Mouse (Mus musculus): ENCODE measurements around the gene Xylt2. TPM values are rescaled to one million over a fixed set of nuclear protein-coding genes. Genes with fewer than 3 reads are reported as not detected.
A peak's percentile ranks its signal among the peaks of the same experiment; 100 is the strongest.

Gene Xylt2
- polyA plus RNA-seq, 1 experiment from 2014 or later = 11.6 TPM

DNA sequence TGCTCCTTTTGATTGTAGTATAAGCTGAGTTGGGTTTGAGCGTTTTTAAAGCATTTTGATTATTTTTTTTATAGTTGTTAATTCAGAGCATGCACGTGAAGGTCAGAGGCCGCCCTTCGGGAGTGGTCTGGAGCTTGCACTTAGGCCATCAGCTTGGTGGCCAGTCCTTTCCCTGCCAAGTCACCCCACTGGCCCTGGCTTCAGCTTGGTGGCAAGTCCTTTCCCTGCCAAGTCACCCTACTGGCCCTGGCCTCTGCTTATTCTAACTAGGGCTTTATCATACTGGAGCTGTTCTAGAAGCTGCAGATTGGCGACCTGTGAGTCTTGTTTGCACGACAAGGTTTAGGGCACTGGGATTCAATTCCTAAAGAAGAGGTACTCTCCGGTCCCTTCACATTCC, 5.1 kb upstream of the Xylt2 start:
- WGBS = 82% methylated on average over 7 of the region's 7 CpGs
- Histone ChIP-seq H3K9me3 (ENCODE audit: control insufficient read depth, low read length) (no peaks in the 10 kb centered on the region), H3K9ac (replicated peaks; ENCODE audit: low read depth, low read length) (no peak overlapping the region), H3K4me2 (ENCODE audit: low read depth, low read length) (no peak overlapping the region), H3K4me1 (ENCODE audit: control insufficient read depth, insufficient read depth, low read length) (no peaks in the 10 kb centered on the region), H3K36me3 (ENCODE audit: control insufficient read depth, insufficient read depth, low read length) (no peaks in the 10 kb centered on the region), H3K4me3 (ENCODE audit: low read depth, low read length) (no peak overlapping the region), H3K27ac (ENCODE audit: low read depth, low read length) (no peak overlapping the region), H3K27me3 (ENCODE audit: control insufficient read depth, insufficient read depth, low read length) (no peaks in the 10 kb centered on the region)
- ATAC-seq (ENCODE audit: low read depth) = no peak

DNA sequence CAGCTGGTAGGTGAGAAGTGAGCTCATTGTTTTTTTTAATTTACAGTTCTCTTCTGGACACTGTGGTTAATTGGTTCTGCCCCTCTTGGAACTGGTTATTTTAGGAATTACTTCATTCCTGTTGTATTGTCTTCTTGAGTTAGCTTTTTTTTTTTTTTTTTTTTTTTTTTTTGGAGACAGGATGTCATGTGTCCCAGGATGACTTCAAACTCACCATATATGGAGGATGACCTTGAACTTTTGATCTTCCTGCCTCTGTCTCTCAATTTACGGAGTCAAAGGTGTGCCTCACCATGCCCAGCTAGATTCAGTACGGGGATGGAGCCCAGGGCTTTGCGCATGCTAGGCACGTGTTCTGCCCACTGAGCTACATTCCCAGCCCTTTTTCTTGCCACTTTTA, 4.3 kb upstream of the Xylt2 start:
- H3K27ac ChIP-seq (ENCODE audit: low read depth, low read length) = no peak overlapping the region
- H3K27me3 ChIP-seq (ENCODE audit: control insufficient read depth, insufficient read depth, low read length) = no peaks in the 10 kb centered on the region
- no peak overlapping the region for H3K4me2 ChIP-seq (ENCODE audit: low read depth, low read length)
- H3K4me1 ChIP-seq (ENCODE audit: control insufficient read depth, insufficient read depth, low read length) = peaks cover under 1% of the 10 kb centered on the region
- H3K4me3 ChIP-seq (ENCODE audit: low read depth, low read length) = no peak overlapping the region
- no peak for ATAC-seq (ENCODE audit: low read depth)
- H3K36me3 ChIP-seq (ENCODE audit: control insufficient read depth, insufficient read depth, low read length) = no peaks in the 10 kb centered on the region
- no peaks in the 10 kb centered on the region for H3K9me3 ChIP-seq (ENCODE audit: control insufficient read depth, low read length)
- no peak overlapping the region for H3K9ac ChIP-seq (replicated peaks; ENCODE audit: low read depth, low read length)
- 93% methylated on average over 4 of the region's 4 CpGs for WGBS

DNA sequence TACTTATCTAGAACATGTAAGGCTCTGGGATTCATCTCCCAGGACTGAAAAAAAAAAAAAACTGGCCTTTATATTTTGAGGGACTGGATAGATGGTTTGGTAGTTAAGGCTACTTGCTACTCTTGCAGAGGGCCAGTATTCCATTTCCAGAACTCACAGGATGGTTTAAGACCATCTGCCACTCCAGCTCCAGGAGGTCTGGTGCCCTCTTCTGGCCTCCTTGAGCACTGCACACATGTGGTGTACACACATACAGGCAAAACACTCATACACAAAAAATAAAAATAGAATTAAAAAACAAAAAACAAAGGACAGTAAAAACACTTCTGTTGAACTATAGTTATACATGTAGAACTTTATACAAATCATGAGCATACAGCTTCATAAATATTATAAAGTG, 3.3 kb upstream of the Xylt2 start:
- H3K9ac ChIP-seq (replicated peaks; ENCODE audit: low read depth, low read length) = no peak overlapping the region
- no peaks in the 10 kb centered on the region for H3K27me3 ChIP-seq (ENCODE audit: control insufficient read depth, insufficient read depth, low read length)
- ATAC-seq (ENCODE audit: low read depth) = no peak
- H3K9me3 ChIP-seq (ENCODE audit: control insufficient read depth, low read length) = no peaks in the 10 kb centered on the region
- peaks cover 11% of the 10 kb centered on the region for H3K4me1 ChIP-seq (ENCODE audit: control insufficient read depth, insufficient read depth, low read length)
- no peak overlapping the region for H3K4me2 ChIP-seq (ENCODE audit: low read depth, low read length)
- no peak overlapping the region for H3K27ac ChIP-seq (ENCODE audit: low read depth, low read length)
- H3K36me3 ChIP-seq (ENCODE audit: control insufficient read depth, insufficient read depth, low read length) = no peaks in the 10 kb centered on the region
- H3K4me3 ChIP-seq (ENCODE audit: low read depth, low read length) = no peak overlapping the region

DNA sequence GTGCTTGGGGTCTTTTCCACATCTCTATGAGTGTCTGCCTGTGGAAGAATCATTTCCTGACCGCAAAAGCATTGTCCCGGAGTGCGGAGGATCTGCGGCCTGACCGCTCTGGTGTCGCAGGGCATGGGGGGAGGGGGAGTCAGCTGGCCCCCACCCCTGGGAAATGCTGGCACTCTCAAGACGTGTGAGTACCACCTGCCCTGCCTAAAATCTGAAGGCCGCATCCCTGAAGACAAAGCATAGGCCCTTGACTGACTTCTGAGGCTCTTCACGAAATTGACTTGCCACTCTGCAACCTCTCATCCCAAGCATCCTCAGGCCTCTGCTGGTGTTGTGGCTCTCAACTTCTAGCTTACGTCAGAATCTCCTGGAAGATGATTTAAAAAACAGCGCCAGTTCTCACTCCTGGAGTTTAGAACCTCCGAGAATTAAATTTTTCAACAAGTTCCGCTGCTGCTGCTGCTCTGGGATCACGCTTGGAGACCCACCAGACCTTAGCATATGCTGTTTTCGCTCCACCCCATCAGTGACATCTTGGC, 361 bp upstream of the Xylt2 start:
- Histone ChIP-seq H3K9ac (replicated peaks; ENCODE audit: low read depth, low read length) (peak overlapping the region; percentile 94), H3K4me2 (ENCODE audit: low read depth, low read length) (peak overlapping the region; percentile 79), H3K27me3 (ENCODE audit: control insufficient read depth, insufficient read depth, low read length) (no peaks in the 10 kb centered on the region), H3K27ac (ENCODE audit: low read depth, low read length) (peak overlapping the region; percentile 92), H3K9me3 (ENCODE audit: control insufficient read depth, low read length) (no peaks in the 10 kb centered on the region), H3K36me3 (ENCODE audit: control insufficient read depth, insufficient read depth, low read length) (no peaks in the 10 kb centered on the region), H3K4me1 (ENCODE audit: control insufficient read depth, insufficient read depth, low read length) (peaks cover 19% of the 10 kb centered on the region), H3K4me3 (ENCODE audit: low read depth, low read length) (peak overlapping the region; percentile 93)
- WGBS = 32% methylated on average over 15 of the region's 15 CpGs
- peak; percentile 36; the same call in 1 of the 2 replicates for ATAC-seq (ENCODE audit: low read depth)

DNA sequence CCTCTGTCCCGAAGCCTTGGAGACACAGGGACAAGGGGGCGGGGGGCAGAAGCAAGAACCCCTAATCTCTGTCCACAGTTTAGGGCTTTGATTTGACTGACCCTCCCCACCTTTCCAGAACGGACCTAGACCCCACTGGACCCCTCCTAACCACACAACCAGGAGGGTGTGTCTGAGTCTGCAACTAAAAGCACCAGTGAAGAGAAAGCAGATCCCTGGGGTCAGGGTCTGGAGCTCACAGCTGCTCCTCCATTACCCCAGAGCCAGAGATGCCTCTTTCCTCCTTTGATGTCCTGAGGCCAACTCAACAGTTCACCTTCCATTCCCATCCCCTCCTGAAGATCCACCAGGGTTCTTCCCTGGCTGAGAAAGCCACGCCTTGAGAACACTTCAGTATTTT, 1.0 kb downstream of the Xylt2 start:
- Histone ChIP-seq H3K9ac (replicated peaks; ENCODE audit: low read depth, low read length) (peak overlapping the region; percentile 94), H3K9me3 (ENCODE audit: control insufficient read depth, low read length) (no peaks in the 10 kb centered on the region), H3K4me1 (ENCODE audit: control insufficient read depth, insufficient read depth, low read length) (peaks cover 19% of the 10 kb centered on the region), H3K27me3 (ENCODE audit: control insufficient read depth, insufficient read depth, low read length) (no peaks in the 10 kb centered on the region), H3K36me3 (ENCODE audit: control insufficient read depth, insufficient read depth, low read length) (no peaks in the 10 kb centered on the region), H3K27ac (ENCODE audit: low read depth, low read length) (peak overlapping the region; percentile 92; the same call in 1 of the 2 replicates), H3K4me2 (ENCODE audit: low read depth, low read length) (peak overlapping the region; percentile 79), H3K4me3 (ENCODE audit: low read depth, low read length) (peak overlapping the region; percentile 93)
- ATAC-seq (ENCODE audit: low read depth) = no peak
- 50% methylated on average over 4 of the region's 4 CpGs for WGBS

DNA sequence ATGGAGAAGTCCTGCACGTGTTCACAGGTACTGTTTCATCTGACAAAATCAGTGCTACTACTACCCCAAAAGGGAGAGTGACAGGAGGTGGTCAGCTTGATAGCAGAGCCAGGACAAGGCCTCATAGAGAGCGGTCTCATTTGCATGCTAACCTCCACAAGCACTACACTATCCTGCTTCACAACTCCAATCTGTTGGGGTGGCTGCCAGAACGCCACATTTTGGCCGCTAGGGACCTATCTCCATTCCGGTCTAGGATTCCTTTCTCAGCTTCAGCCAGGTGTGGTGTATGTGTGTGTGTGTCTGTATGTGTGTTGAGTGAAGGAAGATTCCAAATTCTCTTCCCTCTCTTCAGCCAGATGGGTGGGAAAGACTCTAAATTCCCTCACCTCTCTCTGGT, 1.9 kb downstream of the Xylt2 start:
- H3K9ac ChIP-seq (replicated peaks; ENCODE audit: low read depth, low read length) = no peak overlapping the region
- no peak for ATAC-seq (ENCODE audit: low read depth)
- H3K36me3 ChIP-seq (ENCODE audit: control insufficient read depth, insufficient read depth, low read length) = no peaks in the 10 kb centered on the region
- H3K4me1 ChIP-seq (ENCODE audit: control insufficient read depth, insufficient read depth, low read length) = peaks cover 19% of the 10 kb centered on the region
- H3K9me3 ChIP-seq (ENCODE audit: control insufficient read depth, low read length) = no peaks in the 10 kb centered on the region
- no peaks in the 10 kb centered on the region for H3K27me3 ChIP-seq (ENCODE audit: control insufficient read depth, insufficient read depth, low read length)
- 84% methylated on average over 5 of the region's 5 CpGs for WGBS
- no peak overlapping the region for H3K4me3 ChIP-seq (ENCODE audit: low read depth, low read length)
- peak overlapping the region; percentile 79 for H3K4me2 ChIP-seq (ENCODE audit: low read depth, low read length)
- H3K27ac ChIP-seq (ENCODE audit: low read depth, low read length) = no peak overlapping the region

DNA sequence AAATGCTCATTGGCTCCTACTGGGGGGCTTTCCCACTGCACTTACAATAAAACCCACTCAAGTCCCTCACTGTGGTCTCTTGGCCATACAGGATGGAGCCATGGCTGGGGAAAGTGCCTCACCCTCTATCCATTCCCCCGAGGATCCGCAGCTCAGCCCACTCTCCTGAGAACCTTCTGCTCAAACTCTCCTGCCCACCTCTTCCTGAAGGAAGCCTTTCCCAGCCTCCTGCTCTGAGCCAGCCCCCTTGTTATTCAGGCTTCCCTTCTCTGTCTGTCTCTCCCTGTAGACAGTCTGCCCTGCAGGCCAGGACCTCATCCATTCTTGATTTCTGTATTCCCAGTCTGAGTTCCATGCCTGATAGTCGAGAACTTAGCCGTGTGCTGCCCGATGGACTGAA, 2.3 kb downstream of the Xylt2 start:
- H3K4me1 ChIP-seq (ENCODE audit: control insufficient read depth, insufficient read depth, low read length) = peaks cover 19% of the 10 kb centered on the region
- no peaks in the 10 kb centered on the region for H3K9me3 ChIP-seq (ENCODE audit: control insufficient read depth, low read length)
- H3K27ac ChIP-seq (ENCODE audit: low read depth, low read length) = no peak overlapping the region
- no peak overlapping the region for H3K9ac ChIP-seq (replicated peaks; ENCODE audit: low read depth, low read length)
- H3K27me3 ChIP-seq (ENCODE audit: control insufficient read depth, insufficient read depth, low read length) = no peaks in the 10 kb centered on the region
- WGBS = 85% methylated on average over 5 of the region's 5 CpGs
- no peak for ATAC-seq (ENCODE audit: low read depth)
- no peak overlapping the region for H3K4me3 ChIP-seq (ENCODE audit: low read depth, low read length)
- no peak overlapping the region for H3K4me2 ChIP-seq (ENCODE audit: low read depth, low read length)
- H3K36me3 ChIP-seq (ENCODE audit: control insufficient read depth, insufficient read depth, low read length) = no peaks in the 10 kb centered on the region; the same call in 1 of the 2 replicates

DNA sequence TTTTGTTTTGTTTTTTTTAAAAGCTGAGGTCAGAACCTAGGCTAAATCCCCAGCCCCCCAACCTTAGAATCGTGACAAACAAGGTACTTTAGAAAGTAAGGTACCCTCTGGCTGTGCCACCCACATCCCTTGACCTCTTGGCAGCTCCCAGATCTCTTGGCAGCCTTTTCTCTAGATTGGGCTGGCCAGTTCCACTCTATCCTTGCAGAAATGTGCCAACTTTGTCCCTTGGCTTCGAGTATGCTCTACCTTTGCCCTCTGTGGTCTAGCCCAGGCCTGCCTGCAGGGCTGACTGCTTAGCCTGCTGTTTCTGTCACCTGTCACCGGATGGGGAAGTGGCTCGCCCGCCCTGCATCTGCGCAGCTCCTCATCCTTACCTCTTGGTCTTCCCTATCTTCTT, 12.0 kb downstream of the Xylt2 start:
- Histone ChIP-seq H3K4me1 (ENCODE audit: control insufficient read depth, insufficient read depth, low read length) (no peaks in the 10 kb centered on the region), H3K9me3 (ENCODE audit: control insufficient read depth, low read length) (no peaks in the 10 kb centered on the region), H3K4me2 (ENCODE audit: low read depth, low read length) (no peak overlapping the region), H3K36me3 (ENCODE audit: control insufficient read depth, insufficient read depth, low read length) (peaks cover 56% of the 10 kb centered on the region), H3K27ac (ENCODE audit: low read depth, low read length) (no peak overlapping the region), H3K9ac (replicated peaks; ENCODE audit: low read depth, low read length) (no peak overlapping the region), H3K4me3 (ENCODE audit: low read depth, low read length) (no peak overlapping the region), H3K27me3 (ENCODE audit: control insufficient read depth, insufficient read depth, low read length) (no peaks in the 10 kb centered on the region)
- no peak for ATAC-seq (ENCODE audit: low read depth)
- WGBS = 91% methylated on average over 6 of the region's 6 CpGs

DNA sequence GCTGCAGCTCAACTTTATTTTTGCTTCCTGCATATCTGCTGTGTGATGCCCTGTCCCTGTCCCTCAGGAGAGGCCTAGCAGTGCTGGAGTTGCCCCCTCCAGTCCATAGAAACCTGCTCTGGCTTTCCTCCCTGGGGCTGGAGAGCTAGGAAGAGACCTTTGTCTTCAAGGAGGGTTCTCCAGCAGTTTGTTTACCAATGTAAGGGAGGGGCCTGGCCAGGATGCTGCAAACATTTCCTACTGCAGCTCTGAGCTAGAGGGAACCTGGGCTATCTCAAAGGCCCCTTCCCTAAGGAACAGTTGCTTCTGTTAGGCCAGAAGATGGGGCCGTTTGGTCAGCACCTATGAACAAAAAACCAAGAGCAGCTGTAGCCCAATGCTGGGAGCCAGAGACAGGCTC, 16.0 kb downstream of the Xylt2 start:
- peaks cover 33% of the 10 kb centered on the region for H3K36me3 ChIP-seq (ENCODE audit: control insufficient read depth, insufficient read depth, low read length)

More for the DNA sequence above, 16.0 kb downstream of the Xylt2 start:
- Histone ChIP-seq H3K9me3 (ENCODE audit: control insufficient read depth, low read length) (no peaks in the 10 kb centered on the region), H3K4me3 (ENCODE audit: low read depth, low read length) (no peak overlapping the region), H3K27me3 (ENCODE audit: control insufficient read depth, insufficient read depth, low read length) (no peaks in the 10 kb centered on the region), H3K4me1 (ENCODE audit: control insufficient read depth, insufficient read depth, low read length) (no peaks in the 10 kb centered on the region), H3K9ac (replicated peaks; ENCODE audit: low read depth, low read length) (no peak overlapping the region), H3K27ac (ENCODE audit: low read depth, low read length) (no peak overlapping the region), H3K4me2 (ENCODE audit: low read depth, low read length) (no peak overlapping the region)
- 71% methylated on average over 1 of the region's 1 CpGs for WGBS
- no peak for ATAC-seq (ENCODE audit: low read depth)
